Mouse (Mus musculus) MEL (cell line): ENCODE data around the gene Gm20662.
A peak's percentile ranks its signal among the peaks of the same experiment; 100 is the strongest.

ENCODE experiments used
- CHD2 ChIP-seq: IDR thresholded peaks from 2 replicates; pipeline ENCODE4 v1.6.1; 2011; ENCODE audit warnings: low read length, improper control_type of control experiment
- CTCF ChIP-seq, 3 experiments: IDR thresholded peaks in 2 of 3; conservative IDR thresholded peaks in 1 of 3; 2 replicates each; pipeline ENCODE4 v1.5.1; 2011 to 2012; ENCODE audit warnings: low read length in 3 of 3, low read depth in 2 of 3, mild to moderate bottlenecking in 2 of 3, improper control_type of control experiment in 1 of 3, inconsistent platforms in 1 of 3, mixed read lengths in 1 of 3, moderate library complexity in 1 of 3; ENCODE audit not compliant: control insufficient read depth in 1 of 3, insufficient read depth in 1 of 3, poor library complexity in 1 of 3, severe bottlenecking in 1 of 3
- ELF1 ChIP-seq: IDR thresholded peaks from 2 replicates; pipeline ENCODE4 v1.6.1; 2014; ENCODE audit warnings: low read depth, mild to moderate bottlenecking, inconsistent platforms, low read length, improper control_type of control experiment, moderate library complexity
- EP300 ChIP-seq, 2 experiments: IDR thresholded peaks; 2 replicates each; pipeline ENCODE4 v1.6.1; 2011; ENCODE audit warnings: improper control_type of control experiment in 2 of 2, low read length in 2 of 2, low read depth in 1 of 2, mild to moderate bottlenecking in 1 of 2
- HCFC1 ChIP-seq: IDR thresholded peaks from 2 replicates; pipeline ENCODE4 v1.6.1; 2012; ENCODE audit warnings: low read depth, mild to moderate bottlenecking, inconsistent platforms, low read length, improper control_type of control experiment, moderate library complexity
- MAX ChIP-seq: IDR thresholded peaks from 2 replicates; pipeline ENCODE4 v1.6.1; 2011; ENCODE audit warnings: low read length, improper control_type of control experiment
- POLR2A ChIP-seq, 2 experiments: IDR thresholded peaks; 2 replicates each; pipeline ENCODE4 v1.6.1; 2011 to 2012; ENCODE audit warnings: low read length in 2 of 2, mild to moderate bottlenecking in 2 of 2, control low read depth in 1 of 2, improper control_type of control experiment in 1 of 2, low read depth in 1 of 2, moderate library complexity in 1 of 2; ENCODE audit not compliant: control insufficient read depth in 1 of 2, insufficient read depth in 1 of 2, poor library complexity in 1 of 2
- POLR2AphosphoS2 ChIP-seq: IDR thresholded peaks from 2 replicates; pipeline ENCODE4 v1.6.1; 2011; ENCODE audit warnings: low read length, improper control_type of control experiment
- RCOR1 ChIP-seq: IDR thresholded peaks from 2 replicates; pipeline ENCODE4 v1.6.1; 2012; ENCODE audit warnings: low read depth, mild to moderate bottlenecking, inconsistent platforms, low read length, improper control_type of control experiment
- TAL1 ChIP-seq: IDR thresholded peaks from 2 replicates; pipeline ENCODE4 v1.6.1; 2012; ENCODE audit warnings: mild to moderate bottlenecking, inconsistent platforms, low read length, moderate library complexity, mixed read lengths
- TBP ChIP-seq: IDR thresholded peaks from 2 replicates; pipeline ENCODE4 v1.8.0; 2011; ENCODE audit warnings: low read depth, low read length, improper control_type of control experiment
- TCF12 ChIP-seq: IDR thresholded peaks from 2 replicates; pipeline ENCODE4 v1.6.1; 2014; ENCODE audit warnings: low read depth, mild to moderate bottlenecking, inconsistent platforms, low read length, improper control_type of control experiment, moderate library complexity
- ZKSCAN1 ChIP-seq: IDR thresholded peaks from 2 replicates; pipeline ENCODE4 v1.6.1; 2012; ENCODE audit warnings: low read depth, mild to moderate bottlenecking, inconsistent platforms, low read length, improper control_type of control experiment, moderate library complexity
- ZMIZ1 ChIP-seq: IDR thresholded peaks from 2 replicates; pipeline ENCODE4 v1.6.1; 2012; ENCODE audit warnings: low read depth, mild to moderate bottlenecking, inconsistent platforms, low read length, improper control_type of control experiment, moderate library complexity

- TF ChIP-seq MAX = no peak
- TF ChIP-seq TCF12 = peak; percentile 83
- TF ChIP-seq HCFC1 = no peak
- TF ChIP-seq EP300 (IDR thresholded peaks at IDR 0.05; ENCODE audit: low read depth in 1 of 2, low read length in 2 of 2) = peak in 1 of 2 experiments; percentile 84; a peak in 2 of 4 replicates
- TF ChIP-seq POLR2A (IDR thresholded peaks at IDR 0.05; ENCODE audit: control insufficient read depth in 1 of 2, insufficient read depth in 1 of 2, low read depth in 1 of 2, low read length in 2 of 2, poor library complexity in 1 of 2) = no peak; a peak in 1 of 4 replicates
- TF ChIP-seq ZKSCAN1 = no peak
- no peak for TF ChIP-seq ZMIZ1
- no peak for TF ChIP-seq CTCF (IDR thresholded peaks at IDR 0.05 in 2 of 3, conservative IDR thresholded peaks at IDR 0.05 in 1 of 3; ENCODE audit: control insufficient read depth in 1 of 3, insufficient read depth in 1 of 3, low read depth in 2 of 3, low read length in 3 of 3, poor library complexity in 1 of 3, severe bottlenecking in 1 of 3)
- TF ChIP-seq POLR2AphosphoS2 = no peak
- no peak for TF ChIP-seq CHD2
- TF ChIP-seq RCOR1 = no peak
- no peak for TF ChIP-seq ELF1
- peak; percentile 34; the same call in 1 of the 2 replicates for TF ChIP-seq TAL1
- peak; percentile 21; the same call in 1 of the 2 replicates for TF ChIP-seq TBP
Observed at GRCm38 (mm10) chr9:107974491-107975171, 21.5 kb upstream of the Gm20662 start.
